Mouse (Mus musculus) C2C12 (cell line): Measurements from ENCODE around the gene Babam2.

Experiments
- CEBPB ChIP-seq: IDR thresholded peaks from one replicate; pipeline ENCODE4 v1.6.1; 2011; ENCODE audit warnings: low read depth, mild to moderate bottlenecking, control low read depth, moderate library complexity
- CTCF ChIP-seq: IDR thresholded peaks from one replicate; pipeline ENCODE4 v1.5.1; 2011; ENCODE audit not compliant: control insufficient read depth, insufficient read depth, insufficient read length
- FOSL1 ChIP-seq: IDR thresholded peaks from one replicate; pipeline ENCODE4 v1.8.0; 2011; ENCODE audit warnings: mild to moderate bottlenecking, low read length; ENCODE audit not compliant: poor library complexity, insufficient read depth, severe bottlenecking
- MAX ChIP-seq: IDR thresholded peaks from one replicate; pipeline ENCODE4 v1.6.1; 2011; ENCODE audit warnings: mild to moderate bottlenecking, control low read depth
- MYOD1 ChIP-seq: IDR thresholded peaks from one replicate; pipeline ENCODE4 v1.6.1; 2011; ENCODE audit warnings: low read depth; ENCODE audit not compliant: control insufficient read depth, insufficient read length
- MYOG ChIP-seq: IDR thresholded peaks from one replicate; pipeline ENCODE4 v1.6.1; 2011; ENCODE audit not compliant: control insufficient read depth, insufficient read length; ENCODE audit errors: extremely low read depth
- USF1 ChIP-seq: IDR thresholded peaks from one replicate; pipeline ENCODE4 v1.6.1; 2011; ENCODE audit warnings: low read depth, mild to moderate bottlenecking, control low read depth, moderate library complexity

DNA sequence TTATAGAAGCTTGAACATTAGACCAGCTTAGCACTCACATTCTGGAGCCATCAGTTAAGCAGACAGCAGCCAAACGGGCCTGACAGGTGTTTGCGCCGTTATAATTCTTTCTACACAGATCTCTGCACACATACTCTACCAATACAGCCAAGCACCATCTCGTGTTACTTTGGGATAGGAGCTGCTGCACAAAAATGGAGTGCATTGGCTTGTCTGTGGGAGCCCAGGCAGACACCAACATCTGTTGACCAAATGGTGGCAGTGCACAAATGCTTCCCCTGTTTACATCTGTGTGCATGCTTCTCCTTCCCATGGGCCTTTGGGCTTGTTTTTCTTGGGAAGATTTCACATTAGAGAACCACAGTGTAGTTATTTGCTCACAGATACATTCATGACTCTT, 249.7 kb downstream of the Babam2 start:
- TF ChIP-seq MAX (no peak), MYOD1 (no peak), CTCF (no peak), FOSL1 (no peak), MYOG (no peak), USF1 (no peak), CEBPB (no peak)
